Mouse (Mus musculus): ENCODE data around the gene Cdh4.

The Cdh4 gene

DNA sequence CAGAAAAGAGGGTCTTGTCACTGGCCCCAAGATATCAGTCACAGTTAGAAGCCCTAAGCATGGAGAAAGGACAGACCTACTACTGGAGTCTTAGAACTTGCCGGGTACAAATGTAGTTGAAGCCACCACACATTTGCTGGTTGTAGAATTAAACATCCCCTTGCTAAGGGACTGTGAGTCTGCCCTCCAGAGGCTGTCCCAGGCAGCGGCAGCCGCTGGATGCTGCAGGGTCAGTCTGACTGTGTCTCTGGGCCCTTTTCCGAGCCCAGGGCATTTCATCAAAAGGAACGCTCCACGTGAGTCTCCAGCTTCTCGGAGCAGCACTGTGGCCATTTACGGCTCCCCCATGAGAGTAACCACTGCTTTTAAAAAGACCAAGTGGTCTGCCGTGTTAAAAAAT lies 221.4 kb downstream of the Cdh4 start:
- no peak for DNase-seq (ENCODE audit: extremely low spot score, low read depth, low spot score)

DNA sequence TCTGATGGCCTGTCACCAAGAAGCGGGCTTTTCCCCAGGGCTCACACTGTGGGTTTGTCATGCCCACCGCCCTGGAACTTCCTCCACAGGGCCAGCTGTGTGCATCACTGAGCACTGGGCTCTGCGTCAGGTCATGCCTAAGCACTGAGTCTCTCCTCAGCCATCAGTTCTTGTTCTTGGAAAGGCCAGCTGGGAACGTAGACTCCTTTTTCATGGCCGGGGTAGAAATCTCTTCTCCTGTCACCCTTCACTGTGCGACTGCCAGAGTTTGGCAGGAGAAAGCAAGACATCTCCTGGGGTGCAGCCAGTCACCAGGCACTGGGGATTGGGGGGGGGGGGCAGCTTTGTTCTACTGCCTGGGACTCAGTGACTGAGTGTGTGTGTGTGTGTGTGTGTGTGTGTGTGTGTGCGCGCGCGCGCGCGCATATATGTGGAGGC lies 222.0 kb downstream of the Cdh4 start:
- no peak for DNase-seq (ENCODE audit: extremely low spot score, low read depth, low spot score)

DNA sequence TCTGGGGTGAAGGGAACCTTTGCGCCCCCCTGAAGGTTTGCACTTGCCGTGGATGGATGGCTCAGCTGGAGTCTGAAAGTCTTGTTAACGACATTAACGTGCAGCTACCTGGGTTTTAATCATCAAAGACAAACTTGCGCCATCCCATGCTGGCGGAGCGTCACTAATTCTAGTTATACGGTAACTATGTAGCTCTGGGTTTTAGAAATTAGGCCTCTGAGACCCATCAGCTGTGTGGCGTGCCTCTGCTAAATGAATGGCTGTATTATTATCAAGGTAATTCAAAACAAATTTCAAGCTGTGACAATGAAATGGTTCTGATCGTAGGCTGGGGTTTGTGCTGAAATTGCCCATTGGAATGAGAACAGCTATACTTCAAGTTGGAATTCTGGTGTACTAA lies 228.5 kb downstream of the Cdh4 start:
- DNase-seq (ENCODE audit: extremely low spot score, low read depth, low spot score), result no peak

DNA sequence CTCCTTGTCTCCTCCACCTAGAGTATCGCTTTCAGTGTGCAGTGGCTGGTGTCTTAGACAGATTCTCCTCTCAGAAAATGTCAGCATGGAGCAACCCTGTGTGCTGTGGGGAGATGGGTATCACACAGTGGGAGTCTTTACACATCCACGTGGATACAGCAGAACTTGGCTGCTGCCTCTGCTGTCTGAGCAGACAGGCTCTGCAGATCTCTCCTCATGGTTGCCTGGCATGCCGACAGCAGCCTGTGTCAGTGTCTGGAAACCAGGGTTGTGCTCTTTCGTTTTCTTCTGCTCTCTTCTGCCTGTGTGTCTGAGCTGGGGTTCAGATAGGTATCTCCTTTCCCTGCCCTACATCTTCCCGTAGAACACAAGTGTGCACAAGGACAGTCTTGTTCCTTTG lies 237.6 kb downstream of the Cdh4 start:
- no peak for DNase-seq (ENCODE audit: extremely low spot score, low read depth, low spot score)

DNA sequence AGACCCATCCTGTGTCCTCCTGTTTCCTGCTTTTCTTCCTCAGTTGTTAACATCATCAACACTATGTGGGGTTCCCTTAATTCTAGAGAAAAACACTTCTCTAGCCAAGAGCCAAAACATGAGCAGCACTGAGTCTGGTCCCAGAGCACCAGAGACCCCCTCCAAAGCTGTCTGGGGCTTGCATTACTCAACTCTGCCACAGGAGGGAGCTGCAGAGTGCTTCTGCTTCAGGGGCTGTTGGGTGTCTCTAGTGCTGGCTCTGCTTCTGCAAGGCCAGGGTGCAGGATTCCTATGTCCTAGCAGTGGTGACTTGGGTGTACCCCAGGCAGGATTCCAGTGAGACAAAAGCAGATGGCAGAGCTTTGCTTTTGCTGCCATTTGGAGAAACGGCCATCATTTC lies 239.2 kb downstream of the Cdh4 start:
- DNase-seq (ENCODE audit: extremely low spot score, low read depth, low spot score), result no peak

DNA sequence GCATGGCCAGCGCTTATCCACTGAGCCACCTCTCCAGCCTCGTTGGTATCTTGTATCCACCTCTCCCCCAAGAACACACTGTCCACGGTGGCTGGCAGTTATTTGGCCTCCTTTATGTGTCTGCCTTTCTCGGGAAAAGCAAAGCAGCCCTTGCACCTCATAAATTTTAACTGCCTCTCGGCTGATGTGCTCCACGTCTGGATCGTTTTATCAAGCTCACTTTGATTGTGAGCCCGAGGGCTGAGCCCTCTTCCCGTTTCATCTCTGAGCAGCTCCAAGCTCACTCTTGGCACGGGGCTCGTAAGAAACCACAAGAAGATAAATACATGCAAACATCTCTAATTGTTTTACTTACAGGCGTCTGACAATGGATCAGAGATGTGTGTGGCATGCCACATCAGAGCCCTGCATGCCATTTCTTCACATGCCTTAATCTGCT lies 245.0 kb downstream of the Cdh4 start:
- DNase-seq (ENCODE audit: extremely low spot score, low read depth, low spot score), result peak; percentile 53

DNA sequence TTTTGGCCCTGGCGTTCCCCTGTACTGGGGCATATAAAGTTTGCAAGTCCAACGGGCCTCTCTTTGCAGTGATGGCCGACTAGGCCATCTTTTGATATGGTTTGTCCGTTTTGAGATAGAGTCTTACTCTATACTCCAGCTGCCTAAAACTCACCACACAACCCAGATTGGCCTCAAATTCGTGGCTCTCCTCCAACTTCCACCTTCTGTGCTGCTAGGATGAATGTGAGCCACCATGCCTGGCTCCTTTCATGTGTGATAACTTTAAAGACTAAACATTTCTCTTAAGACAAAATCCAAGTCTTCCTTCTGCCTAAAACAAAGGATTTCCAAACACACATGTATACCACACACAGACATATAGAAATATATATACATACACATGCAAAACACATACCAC lies 246.7 kb downstream of the Cdh4 start:
- no peak for DNase-seq (ENCODE audit: extremely low spot score, low read depth, low spot score)

DNA sequence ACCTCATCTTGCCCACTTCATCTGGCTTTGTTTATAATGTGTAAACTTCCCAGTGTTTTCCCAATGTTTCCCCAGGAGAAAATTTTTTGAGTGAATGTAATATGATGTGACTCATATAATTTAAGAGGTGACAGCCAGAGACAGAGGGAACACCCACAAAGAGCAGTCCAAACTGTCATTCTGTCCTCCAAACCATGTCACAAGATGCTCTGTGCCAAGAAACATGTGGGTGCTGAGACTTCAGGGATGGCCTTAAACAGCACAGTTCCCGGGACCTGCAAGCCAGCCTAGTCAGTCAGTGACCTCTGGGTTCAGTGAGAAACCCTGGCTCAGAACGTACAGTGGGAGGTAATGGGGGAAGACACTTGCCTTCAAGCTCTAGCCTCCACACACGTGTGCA lies 247.5 kb downstream of the Cdh4 start:
- no peak for DNase-seq (ENCODE audit: extremely low spot score, low read depth, low spot score)

DNA sequence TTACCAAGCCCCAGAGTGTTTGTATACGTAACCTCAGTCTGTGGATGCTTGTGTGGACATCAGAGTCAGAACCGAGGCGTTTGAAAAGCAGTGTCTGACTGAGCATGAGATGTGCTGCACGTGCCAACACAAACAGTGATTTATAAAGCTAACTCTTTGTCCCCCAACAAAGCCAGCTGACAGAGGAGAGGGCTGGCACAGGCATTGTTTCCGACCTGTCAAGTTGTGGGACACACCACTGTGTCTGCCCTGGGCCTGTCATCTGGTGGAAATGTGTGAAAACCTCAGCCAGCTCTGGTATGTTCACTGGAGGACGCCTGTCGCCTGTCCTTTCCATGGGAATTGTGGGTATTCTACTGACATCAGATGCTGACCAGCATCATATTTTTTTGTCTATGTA lies 248.3 kb downstream of the Cdh4 start:
- no peak for DNase-seq (ENCODE audit: extremely low spot score, low read depth, low spot score)

DNA sequence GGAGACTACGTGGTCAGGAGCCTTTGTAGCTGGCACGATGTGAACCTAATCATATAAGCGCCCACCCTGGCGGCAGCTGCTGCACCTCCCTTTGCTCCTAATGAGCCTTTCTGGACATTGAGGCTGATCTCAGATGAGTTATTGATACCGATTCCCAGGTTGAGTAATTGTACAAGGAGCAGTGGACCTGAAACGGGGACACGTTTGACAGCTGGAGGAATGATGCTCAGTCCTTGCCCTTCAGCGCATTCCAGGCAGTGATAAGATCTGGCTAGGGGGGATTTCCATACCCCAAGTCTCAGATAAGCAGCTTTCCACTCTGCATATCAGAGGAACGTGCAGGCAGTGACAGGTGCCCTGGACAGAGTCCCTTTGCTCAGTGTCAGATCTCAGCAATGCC lies 252.7 kb downstream of the Cdh4 start:
- no peak for DNase-seq (ENCODE audit: extremely low spot score, low read depth, low spot score)

DNA sequence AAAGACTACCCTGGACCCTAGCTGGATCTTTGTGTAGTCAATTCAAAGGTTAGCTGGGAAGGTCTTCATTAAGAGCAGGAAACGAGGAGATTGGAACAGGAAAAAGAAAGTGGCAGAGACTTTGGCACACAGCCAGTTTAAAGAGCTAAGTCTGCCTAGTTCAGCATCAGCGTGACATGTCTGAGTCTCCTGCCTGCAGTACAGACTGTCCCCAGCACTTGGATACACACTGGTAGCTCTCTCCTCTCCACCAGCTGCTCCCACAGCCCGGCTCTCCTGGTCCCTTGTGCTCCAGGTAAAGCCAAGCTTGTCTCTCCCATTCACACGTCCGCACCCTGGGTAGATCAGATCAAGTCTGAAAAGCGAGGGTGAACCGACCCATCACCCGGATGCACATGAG lies 255.4 kb downstream of the Cdh4 start:
- no peak for DNase-seq (ENCODE audit: extremely low spot score, low read depth, low spot score)

DNA sequence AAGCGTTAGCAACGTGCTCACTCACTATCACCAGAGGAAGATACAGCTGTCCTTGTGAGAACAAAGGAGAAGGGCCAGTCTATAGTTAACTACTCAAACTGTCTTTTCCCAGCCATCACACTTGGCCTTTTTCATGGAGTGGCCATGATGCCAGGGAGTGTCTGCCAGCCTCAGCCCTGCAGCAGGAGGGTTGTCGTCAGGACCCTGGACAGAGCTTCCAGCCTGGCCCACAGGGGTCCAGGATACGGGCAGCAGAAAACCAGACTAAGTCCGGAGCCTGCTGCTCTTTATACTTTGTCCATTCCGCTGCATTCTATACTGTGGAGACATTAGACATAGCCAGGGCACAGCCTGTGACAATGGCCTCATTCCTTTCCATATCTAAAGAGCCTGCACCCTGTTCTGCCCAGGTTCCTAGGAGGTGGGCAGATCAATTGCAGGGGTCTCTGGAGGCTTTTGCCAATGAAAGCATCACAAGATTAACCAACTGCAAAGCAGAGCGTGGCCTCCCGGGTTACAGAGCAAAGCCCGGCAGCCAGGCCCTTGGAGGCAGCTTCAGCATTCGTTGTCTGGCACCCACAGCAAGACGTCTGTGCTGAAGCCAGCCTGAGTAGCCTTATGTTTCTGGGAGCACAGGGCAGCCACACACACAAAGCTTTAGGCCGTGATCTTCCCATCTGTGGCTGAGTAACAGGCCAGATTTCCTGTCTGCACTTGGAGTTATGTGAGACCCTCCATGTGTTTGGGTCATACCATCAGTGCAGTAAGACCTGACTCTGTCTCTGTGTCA lies 256.2 kb downstream of the Cdh4 start:
- DNase-seq (ENCODE audit: extremely low spot score, low read depth, low spot score), result no peak

DNA sequence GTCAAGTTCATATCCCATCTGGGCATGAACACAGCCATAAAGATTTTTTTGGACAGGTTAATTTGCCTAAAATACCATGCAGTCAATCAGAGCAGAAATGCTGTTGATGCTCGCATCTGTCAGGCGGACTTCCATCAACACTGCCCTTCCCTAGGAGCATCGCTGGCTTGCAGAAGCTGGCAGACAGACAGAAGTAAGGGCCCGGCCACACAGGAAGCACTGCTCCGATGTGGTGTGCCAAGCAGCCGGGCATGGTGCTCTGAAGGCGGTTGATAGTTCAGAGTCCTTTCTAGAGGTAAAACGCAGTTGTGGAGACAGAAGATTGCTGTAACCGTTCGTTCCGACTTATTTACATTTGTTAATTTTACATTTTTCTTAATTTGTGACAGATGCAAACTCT lies 262.8 kb downstream of the Cdh4 start:
- no peak for DNase-seq (ENCODE audit: extremely low spot score, low read depth, low spot score)

DNA sequence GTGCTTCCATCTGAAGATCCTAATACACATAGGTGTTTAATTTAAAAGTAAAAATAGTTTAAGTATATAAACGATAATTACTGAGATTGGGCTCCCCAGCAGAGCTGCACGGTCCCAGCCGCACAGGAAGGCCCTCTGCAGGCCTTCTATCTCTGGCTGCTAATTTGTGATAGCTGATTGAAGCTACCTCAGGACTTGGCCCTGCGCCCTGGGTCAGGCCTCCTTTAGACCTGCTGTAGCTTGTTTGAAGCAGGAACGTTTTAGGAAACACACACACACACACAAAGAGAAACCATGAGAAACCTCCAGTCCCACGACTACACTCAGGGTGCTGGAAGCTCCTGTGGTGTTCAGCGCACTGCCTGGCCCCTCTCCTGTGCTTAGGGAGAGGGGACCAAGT lies 263.2 kb downstream of the Cdh4 start:
- no peak for DNase-seq (ENCODE audit: extremely low spot score, low read depth, low spot score)

DNA sequence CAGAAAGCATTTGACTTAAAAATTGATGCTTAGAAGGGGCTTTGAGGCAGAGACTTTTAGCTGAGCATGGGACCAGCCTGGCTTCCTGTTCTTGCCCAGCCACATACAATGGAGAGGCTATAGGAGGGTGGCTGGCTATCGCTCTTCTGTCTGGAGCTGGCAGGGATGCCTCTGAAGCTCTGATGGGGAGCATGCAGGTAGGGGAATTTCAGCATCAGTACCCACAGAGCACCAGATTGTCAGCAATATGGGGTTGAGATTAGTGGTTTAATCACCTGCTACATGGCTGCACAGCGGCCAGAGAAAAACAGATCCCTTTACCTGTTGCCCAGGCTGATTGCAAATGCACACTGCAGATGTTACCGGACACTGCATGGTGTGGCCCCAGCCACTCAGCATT lies 264.4 kb downstream of the Cdh4 start:
- DNase-seq (ENCODE audit: extremely low spot score, low read depth, low spot score), result no peak

DNA sequence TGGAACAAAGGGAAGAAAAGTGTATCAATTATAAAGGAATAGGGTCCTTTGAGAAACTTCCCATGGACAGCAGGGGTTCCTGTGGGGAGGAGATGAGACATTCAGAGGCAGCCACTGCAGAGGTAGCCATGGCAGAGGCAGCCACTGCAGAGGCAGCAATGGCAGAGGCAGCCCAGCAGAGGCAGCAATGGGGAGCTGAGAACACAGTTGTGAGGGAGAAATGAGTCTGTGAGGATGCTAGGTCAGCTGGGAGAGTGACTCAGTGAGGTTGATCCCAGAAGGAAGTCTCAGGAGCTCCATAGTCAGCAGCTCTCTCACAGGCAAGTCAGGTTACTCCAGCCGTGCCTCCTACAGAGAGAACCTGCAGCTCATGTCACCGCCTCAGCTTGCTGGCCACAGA lies 266.9 kb downstream of the Cdh4 start:
- DNase-seq (ENCODE audit: extremely low spot score, low read depth, low spot score), result no peak

DNA sequence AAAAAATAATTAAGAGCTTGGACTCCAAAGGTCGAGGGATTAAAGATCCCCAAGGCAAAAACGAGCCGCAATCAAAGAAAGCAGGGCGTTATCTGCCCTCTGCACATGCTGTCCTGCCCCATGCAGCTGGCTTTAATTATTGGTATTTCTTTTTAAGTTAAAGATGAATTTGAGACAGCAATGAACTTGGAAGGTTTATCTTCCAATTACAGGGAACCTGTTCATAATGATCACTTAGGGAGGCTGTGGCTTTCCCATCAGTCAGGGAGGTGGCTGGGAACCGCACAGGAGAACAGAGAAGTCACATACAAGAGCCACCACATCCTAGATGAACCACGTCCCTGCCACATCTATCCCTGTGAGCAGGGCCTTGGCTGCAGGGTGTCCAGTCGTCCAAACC lies 270.5 kb downstream of the Cdh4 start:
- no peak for DNase-seq (ENCODE audit: extremely low spot score, low read depth, low spot score)

DNA sequence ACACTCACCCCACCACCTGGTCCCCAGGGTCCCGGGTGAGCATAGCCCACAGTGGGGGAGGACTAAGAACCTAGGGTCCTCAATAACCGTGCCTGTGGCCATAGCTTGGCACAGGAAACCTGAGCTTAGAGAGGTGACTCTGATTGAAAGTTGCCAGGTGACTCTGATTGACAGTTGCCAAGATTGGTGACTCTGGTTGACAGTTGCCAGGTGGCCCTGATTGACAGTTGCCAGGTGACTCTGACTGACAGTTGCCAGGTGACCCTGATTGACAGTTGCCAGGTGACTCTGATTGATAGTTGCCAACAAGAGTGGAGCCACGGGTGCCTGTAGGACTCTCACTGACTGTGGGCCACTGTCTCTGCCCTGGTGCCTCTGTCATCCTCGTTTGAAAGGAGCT lies 271.1 kb downstream of the Cdh4 start:
- no peak for DNase-seq (ENCODE audit: extremely low spot score, low read depth, low spot score)

DNA sequence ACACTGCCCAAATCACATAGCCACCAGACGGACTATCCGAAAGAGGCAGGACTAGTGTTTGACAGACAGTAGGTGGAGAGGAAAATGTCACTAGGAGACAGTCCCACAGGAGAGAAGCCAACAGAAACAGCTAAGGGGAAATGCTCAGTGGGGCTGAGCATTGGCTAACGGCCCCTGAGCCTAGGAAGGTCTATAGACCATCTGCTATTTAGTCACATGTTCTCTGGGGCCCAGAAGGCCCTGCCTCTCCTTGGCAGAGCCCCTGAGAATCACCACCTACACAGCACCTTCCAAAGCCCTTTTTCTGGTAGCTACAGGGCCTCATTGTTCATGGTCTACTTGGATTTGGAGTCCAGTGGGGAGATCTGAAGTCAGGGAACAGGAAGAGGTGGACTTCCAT lies 271.9 kb downstream of the Cdh4 start:
- DNase-seq (ENCODE audit: extremely low spot score, low read depth, low spot score), result no peak

DNA sequence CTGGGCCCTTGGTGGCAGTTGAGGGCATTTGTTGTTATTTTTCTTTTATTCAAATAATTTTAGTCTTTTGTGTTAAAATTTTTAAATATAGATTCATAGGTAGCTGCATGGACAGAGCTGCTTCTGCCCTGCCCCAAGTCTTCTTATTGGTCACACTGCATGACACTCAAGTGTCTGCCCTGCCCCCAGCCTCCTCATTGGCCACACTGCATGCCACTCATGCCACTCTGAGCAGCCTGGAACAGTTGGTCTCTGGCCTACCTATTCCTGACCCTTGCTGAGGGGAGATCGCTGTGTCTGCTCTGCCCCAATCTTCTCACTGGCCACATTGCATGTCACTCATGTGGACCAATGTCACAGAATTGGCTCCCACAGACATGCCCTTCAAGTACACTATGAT lies 273.1 kb downstream of the Cdh4 start:
- DNase-seq (ENCODE audit: extremely low spot score, low read depth, low spot score), result no peak

DNA sequence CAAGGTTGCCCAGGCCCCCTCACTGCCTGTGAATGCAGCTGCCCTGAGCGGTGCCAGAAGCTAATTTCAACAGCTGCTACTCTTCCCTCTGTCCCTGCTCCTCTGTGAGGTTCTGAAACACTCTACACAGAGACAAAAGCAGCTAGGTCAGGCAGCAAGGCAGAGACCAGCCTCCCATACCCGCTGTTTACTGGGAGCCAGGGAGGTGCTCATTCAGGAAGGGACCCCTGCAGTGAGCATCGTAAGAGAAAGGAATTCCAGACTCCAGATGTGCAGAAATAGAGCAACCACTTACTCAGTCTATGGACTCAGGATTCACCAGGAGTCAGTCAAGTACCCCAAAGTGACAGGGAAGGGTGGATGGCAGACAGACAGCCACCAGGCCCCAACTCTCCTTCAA lies 278.1 kb downstream of the Cdh4 start:
- DNase-seq (ENCODE audit: extremely low spot score, low read depth, low spot score), result no peak

DNA sequence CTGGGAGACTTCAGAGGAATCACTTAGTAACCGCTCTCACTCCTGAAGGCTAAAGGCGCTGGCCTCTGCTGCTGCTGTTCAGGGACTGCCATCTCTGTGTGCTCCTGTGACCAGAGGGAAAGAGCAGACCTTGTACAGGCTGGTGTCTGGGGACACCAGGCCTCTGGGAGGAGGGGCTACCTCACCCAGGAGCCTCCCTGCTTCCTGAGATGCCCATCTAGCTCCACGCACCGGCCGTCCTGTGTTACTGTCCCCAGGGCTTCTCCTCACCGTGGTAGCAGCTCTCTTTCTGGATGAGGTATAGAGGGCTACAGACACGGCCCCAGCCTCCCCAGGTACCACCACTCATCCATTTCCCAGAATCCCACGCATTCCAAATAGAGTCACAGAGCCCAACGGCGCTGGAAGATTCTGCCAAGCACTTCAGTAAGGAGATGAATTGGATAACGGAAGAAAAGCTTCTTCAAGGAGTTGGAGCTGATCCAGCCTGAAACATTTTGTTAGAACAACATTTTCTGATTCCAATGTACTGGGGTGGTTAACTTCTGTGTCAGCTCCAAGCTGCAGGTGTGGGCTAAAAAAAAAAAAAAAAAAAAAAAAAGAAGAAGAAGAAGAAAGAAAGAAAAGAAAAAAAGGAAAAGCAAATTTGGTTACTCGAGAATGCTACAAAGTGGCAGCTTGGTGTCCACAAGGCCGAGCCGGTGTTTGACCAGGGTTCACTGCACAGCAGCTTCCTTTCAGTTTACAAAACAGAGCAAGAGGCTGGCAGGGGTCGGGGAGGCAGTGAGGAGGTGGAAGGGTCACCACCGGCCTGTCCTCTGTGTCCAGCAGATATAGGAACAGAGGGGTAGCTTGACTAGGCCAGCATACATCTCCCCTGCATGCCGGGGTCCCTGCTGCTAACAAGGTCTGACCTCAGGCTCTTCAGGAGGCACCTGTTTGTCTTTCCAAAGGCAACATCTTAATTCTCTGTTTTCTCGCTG lies 279.6 kb downstream of the Cdh4 start:
- DNase-seq (ENCODE audit: extremely low spot score, low read depth, low spot score), result no peak
